Mouse (Mus musculus) forebrain, embryonic 11.5 days (tissue): ENCODE data around the gene Daam1. TPM values are rescaled to one million over a fixed set of nuclear protein-coding genes. Genes with fewer than 3 reads are reported as not detected.

Experiments used
- ATAC-seq: fragments of 200-750 bp; cut with Nextera tagmentation; replicated peaks from 2 replicates; pipeline ENCODE4 v1.8.0; 2017; ENCODE audit warnings: moderate TSS enrichment; ENCODE audit not compliant: low FRiP score
- DNase-seq: peaks from one replicate; pipeline ENCODE4 v3.0.0-alpha.2; 2017; ENCODE audit warnings: low spot score
- H3K27ac ChIP-seq: fragments of 300-500 bp; sonication (generic); 2 replicates; pipeline ENCODE4 v1.5.1; 2014; ENCODE audit warnings: low read depth, low read length
- H3K27me3 ChIP-seq: fragments of 300-500 bp; sonication (generic); 2 replicates; pipeline ENCODE4 v1.6.1; 2014; ENCODE audit warnings: mild to moderate bottlenecking, low read length, mixed read lengths; ENCODE audit not compliant: control insufficient read depth, insufficient read depth
- H3K36me3 ChIP-seq: fragments of 300-500 bp; sonication (generic); 2 replicates; pipeline ENCODE4 v1.6.1; 2014; ENCODE audit warnings: mild to moderate bottlenecking, low read length, moderate library complexity, mixed read lengths; ENCODE audit not compliant: control insufficient read depth, insufficient read depth
- H3K4me1 ChIP-seq: fragments of 300-500 bp; sonication (generic); replicated peaks from 2 replicates; pipeline ENCODE4 v1.6.1; 2014; ENCODE audit warnings: low read length, mixed read lengths; ENCODE audit not compliant: control insufficient read depth, insufficient read depth
- H3K4me2 ChIP-seq: fragments of 300-500 bp; sonication (generic); 2 replicates; pipeline ENCODE4 v1.6.1; 2014; ENCODE audit warnings: low read depth, mild to moderate bottlenecking, low read length, moderate library complexity, mixed read lengths; ENCODE audit not compliant: severe bottlenecking
- H3K4me3 ChIP-seq: fragments of 300-500 bp; sonication (generic); 2 replicates; pipeline ENCODE4 v1.5.1; 2014; ENCODE audit warnings: low read depth, low read length
- H3K9ac ChIP-seq: fragments of 300-500 bp; sonication (generic); 2 replicates; pipeline ENCODE4 v1.6.1; 2014; ENCODE audit warnings: low read length
- H3K9me3 ChIP-seq: fragments of 300-500 bp; sonication (generic); 2 replicates; pipeline ENCODE4 v1.6.1; 2016; ENCODE audit warnings: low read length, mixed read lengths; ENCODE audit not compliant: control insufficient read depth
- WGBS: fragments of 180-500 bp; shearing (Covaris S2); extraction: QIAGEN DNeasy Blood & Tissue Kit; methylation state at CpG from one replicate; pipeline ENCODE4 v1.1.7; 2014; 5-methylcytosine and 5-hydroxymethylcytosine counted together
- polyA plus RNA-seq: library from polyadenylated mRNA; unstranded; fragments of >200 nt; fragmentation: Nextera tagmentation; extraction: Ambion mirVana; gene quantifications from 2 replicates; pipeline ENCODE4 v1.2.1, GENCODE M21; 2014

Daam1 gene
- polyA plus RNA-seq, 1 experiment from 2014 or later, result 16.8 TPM

GRCm38 (mm10) chr12:71928092-71928491 is 97.2 kb downstream of the Daam1 start:
- ATAC-seq, result no peak
- WGBS, result 95% methylated on average over 6 of the region's 6 CpGs
- H3K9me3 ChIP-seq, result no peaks in the 10 kb centered on the region

GRCm38 (mm10) chr12:71929876-71930275 is 99.0 kb downstream of the Daam1 start:
- 90% methylated on average over 2 of the region's 2 CpGs for WGBS
- no peak overlapping the region for H3K4me3 ChIP-seq
- H3K4me2 ChIP-seq, result no peak overlapping the region
- no peak overlapping the region for H3K27ac ChIP-seq
- H3K9me3 ChIP-seq, result no peaks in the 10 kb centered on the region
- H3K4me1 ChIP-seq, result no peaks in the 10 kb centered on the region
- ATAC-seq (no peak), DNase-seq (no peak)
- no peaks in the 10 kb centered on the region for H3K36me3 ChIP-seq
- H3K9ac ChIP-seq, result no peak overlapping the region
- no peaks in the 10 kb centered on the region for H3K27me3 ChIP-seq

More at GRCm38 (mm10) chr12:71928092-71928491, 97.2 kb downstream of the Daam1 start:
- no peaks in the 10 kb centered on the region; the same call in 1 of the 2 replicates for H3K4me1 ChIP-seq
- H3K9ac ChIP-seq, result no peak overlapping the region
- H3K27ac ChIP-seq, result no peak overlapping the region
- H3K36me3 ChIP-seq, result no peaks in the 10 kb centered on the region
- no peak for DNase-seq
- no peak overlapping the region for H3K4me2 ChIP-seq
- H3K27me3 ChIP-seq, result no peaks in the 10 kb centered on the region
- H3K4me3 ChIP-seq, result no peak overlapping the region

GRCm38 (mm10) chr12:71932433-71933386 is 101.8 kb downstream of the Daam1 start:
- ATAC-seq (no peak), DNase-seq (no peak)
- no peaks in the 10 kb centered on the region for H3K4me1 ChIP-seq
- H3K27me3 ChIP-seq, result no peaks in the 10 kb centered on the region
- no peaks in the 10 kb centered on the region for H3K9me3 ChIP-seq
- no peak overlapping the region for H3K4me2 ChIP-seq
- 87% methylated on average over 9 of the region's 9 CpGs for WGBS
- H3K4me3 ChIP-seq, result no peak overlapping the region
- H3K36me3 ChIP-seq, result no peaks in the 10 kb centered on the region
- H3K27ac ChIP-seq, result no peak overlapping the region
- no peak overlapping the region for H3K9ac ChIP-seq

DNA sequence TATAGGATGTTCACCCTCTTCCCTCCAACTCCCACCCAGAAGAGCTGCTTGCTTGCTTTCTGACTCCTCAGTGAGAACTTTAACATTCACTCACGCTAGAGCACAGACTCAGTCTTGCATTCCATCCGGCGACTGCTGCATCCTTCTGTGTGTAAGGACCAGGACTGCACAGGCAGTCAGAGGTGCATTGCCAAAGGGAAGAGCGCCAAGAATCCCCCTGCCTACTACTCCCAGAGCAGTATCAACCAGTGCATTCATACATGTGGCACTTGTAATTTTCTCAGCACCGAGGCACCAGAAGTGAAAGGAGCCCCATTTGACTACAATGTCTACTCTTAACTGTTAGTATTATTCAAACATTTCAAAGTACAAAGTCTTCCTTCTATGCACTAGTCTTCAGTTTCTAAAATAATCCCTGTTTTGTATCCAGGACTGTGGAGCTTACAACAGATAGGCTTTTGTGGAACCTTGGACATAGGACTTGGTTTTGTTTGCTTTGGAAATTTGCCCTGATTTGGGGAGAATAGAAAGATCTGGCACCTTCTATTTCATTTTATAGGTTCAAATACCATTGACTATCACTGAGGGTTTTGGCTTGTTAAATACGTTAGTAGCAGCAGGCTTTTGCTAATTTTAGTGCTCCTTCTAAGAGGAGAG is 103.2 kb downstream of the Daam1 start:
- H3K4me2 ChIP-seq, result no peak overlapping the region
- WGBS, result 88% methylated on average over 6 of the region's 6 CpGs
- H3K9me3 ChIP-seq, result no peaks in the 10 kb centered on the region
- H3K27me3 ChIP-seq, result no peaks in the 10 kb centered on the region
- H3K9ac ChIP-seq, result no peak overlapping the region
- H3K4me1 ChIP-seq, result no peaks in the 10 kb centered on the region
- no peak overlapping the region for H3K4me3 ChIP-seq
- DNase-seq, result no peak
- H3K27ac ChIP-seq, result no peak overlapping the region
- no peaks in the 10 kb centered on the region for H3K36me3 ChIP-seq
- no peak for ATAC-seq

GRCm38 (mm10) chr12:71936636-71937035 is 105.8 kb downstream of the Daam1 start:
- Histone ChIP-seq H3K36me3 (no peaks in the 10 kb centered on the region), H3K9ac (no peak overlapping the region), H3K27me3 (no peaks in the 10 kb centered on the region), H3K27ac (no peak overlapping the region), H3K4me3 (no peak overlapping the region), H3K4me1 (no peaks in the 10 kb centered on the region), H3K4me2 (no peak overlapping the region), H3K9me3 (no peaks in the 10 kb centered on the region)
- 87% methylated on average over 1 of the region's 1 CpGs for WGBS
- DNase-seq, result no peak
- no peak for ATAC-seq

- WGBS, result 87% methylated on average over 5 of the region's 5 CpGs
- no peaks in the 10 kb centered on the region for H3K4me1 ChIP-seq
- H3K4me3 ChIP-seq, result no peak overlapping the region
Measured at GRCm38 (mm10) chr12:71938513-71938912, 107.6 kb downstream of the Daam1 start.

GRCm38 (mm10) chr12:71941290-71941689 is 110.4 kb downstream of the Daam1 start:
- ATAC-seq (no peak), DNase-seq (no peak)
- 91% methylated on average over 5 of the region's 5 CpGs for WGBS
- Histone ChIP-seq H3K4me3 (no peak overlapping the region), H3K27me3 (no peaks in the 10 kb centered on the region), H3K4me2 (no peak overlapping the region), H3K9me3 (no peaks in the 10 kb centered on the region), H3K36me3 (no peaks in the 10 kb centered on the region; the same call in 1 of the 2 replicates), H3K9ac (no peak overlapping the region), H3K4me1 (no peaks in the 10 kb centered on the region), H3K27ac (no peak overlapping the region)

More at GRCm38 (mm10) chr12:71938513-71938912, 107.6 kb downstream of the Daam1 start:
- ATAC-seq (no peak), DNase-seq (no peak)
- no peak overlapping the region for H3K9ac ChIP-seq
- no peak overlapping the region for H3K27ac ChIP-seq
- no peaks in the 10 kb centered on the region for H3K27me3 ChIP-seq
- no peaks in the 10 kb centered on the region for H3K36me3 ChIP-seq
- no peaks in the 10 kb centered on the region for H3K9me3 ChIP-seq
- H3K4me2 ChIP-seq, result no peak overlapping the region

- no peak overlapping the region for H3K27ac ChIP-seq
Measured at GRCm38 (mm10) chr12:71943112-71943511, 112.2 kb downstream of the Daam1 start.

More at GRCm38 (mm10) chr12:71943112-71943511, 112.2 kb downstream of the Daam1 start:
- Histone ChIP-seq H3K4me2 (no peak overlapping the region), H3K36me3 (no peaks in the 10 kb centered on the region; the same call in 1 of the 2 replicates), H3K4me3 (no peak overlapping the region), H3K9me3 (no peaks in the 10 kb centered on the region), H3K27me3 (no peaks in the 10 kb centered on the region), H3K9ac (no peak overlapping the region), H3K4me1 (no peaks in the 10 kb centered on the region)
- ATAC-seq (no peak), DNase-seq (no peak)
- 88% methylated on average over 9 of the region's 9 CpGs for WGBS
